Mouse (Mus musculus): Measurements from ENCODE around the gene Polr3gl. TPM values are rescaled to one million over a fixed set of nuclear protein-coding genes. Genes with fewer than 3 reads are reported as not detected.

Gene Polr3gl
- polyA plus RNA-seq, 1 experiment from 2014 or later, result 12.1 TPM

GRCm38 (mm10) chr3:96534300-96534699 lies 59.7 kb downstream of the Polr3gl start:
- H3K36me3 ChIP-seq (ENCODE audit: control insufficient read depth, insufficient read depth, low read length), result no peaks in the 10 kb centered on the region
- no peaks in the 10 kb centered on the region for H3K9me3 ChIP-seq (ENCODE audit: control insufficient read depth, low read length)
- 71% methylated on average over 2 of the region's 2 CpGs for WGBS
- H3K4me1 ChIP-seq (ENCODE audit: control insufficient read depth, insufficient read depth, low read length), result no peaks in the 10 kb centered on the region
- H3K27me3 ChIP-seq (ENCODE audit: control insufficient read depth, insufficient read depth, low read length), result no peaks in the 10 kb centered on the region
- H3K4me2 ChIP-seq, result no peak overlapping the region
- ATAC-seq (ENCODE audit: low FRiP score), result no peak
- no peak overlapping the region for H3K9ac ChIP-seq (ENCODE audit: low read length)
- no peak overlapping the region for H3K4me3 ChIP-seq (ENCODE audit: low read depth, low read length)
- no peak for DNase-seq (ENCODE audit: low spot score, missing footprints)
- H3K27ac ChIP-seq (ENCODE audit: low read depth, low read length), result no peak overlapping the region

- peaks cover 6% of the 10 kb centered on the region; the same call in 1 of the 2 replicates for H3K4me1 ChIP-seq (ENCODE audit: control insufficient read depth, insufficient read depth, low read length)
- no peak for DNase-seq (ENCODE audit: low spot score, missing footprints)
- peaks cover 12% of the 10 kb centered on the region for H3K27me3 ChIP-seq (ENCODE audit: control insufficient read depth, insufficient read depth, low read length)
- H3K9ac ChIP-seq (ENCODE audit: low read length), result no peak overlapping the region
- H3K36me3 ChIP-seq (ENCODE audit: control insufficient read depth, insufficient read depth, low read length), result no peaks in the 10 kb centered on the region
- 71% methylated on average over 7 of the region's 7 CpGs for WGBS
- H3K9me3 ChIP-seq (ENCODE audit: control insufficient read depth, low read length), result no peaks in the 10 kb centered on the region
- no peak overlapping the region for H3K4me2 ChIP-seq
- no peak overlapping the region for H3K27ac ChIP-seq (ENCODE audit: low read depth, low read length)
- no peak overlapping the region for H3K4me3 ChIP-seq (ENCODE audit: low read depth, low read length)
- ATAC-seq (ENCODE audit: low FRiP score), result no peak
Observed at GRCm38 (mm10) chr3:96532050-96532449, 61.9 kb downstream of the Polr3gl start.

GRCm38 (mm10) chr3:96528506-96528905 lies 65.5 kb downstream of the Polr3gl start:
- H3K27ac ChIP-seq (ENCODE audit: low read depth, low read length), result no peak overlapping the region

More at GRCm38 (mm10) chr3:96528506-96528905, 65.5 kb downstream of the Polr3gl start:
- Histone ChIP-seq H3K9me3 (ENCODE audit: control insufficient read depth, low read length) (no peaks in the 10 kb centered on the region), H3K4me2 (no peak overlapping the region), H3K4me1 (ENCODE audit: control insufficient read depth, insufficient read depth, low read length) (peaks cover 6% of the 10 kb centered on the region; the same call in 1 of the 2 replicates), H3K36me3 (ENCODE audit: control insufficient read depth, insufficient read depth, low read length) (no peaks in the 10 kb centered on the region), H3K4me3 (ENCODE audit: low read depth, low read length) (no peak overlapping the region), H3K9ac (ENCODE audit: low read length) (0 out of 2 replicates have a peak overlapping the region, but pooled peaks have one; percentile 5), H3K27me3 (ENCODE audit: control insufficient read depth, insufficient read depth, low read length) (peaks cover 19% of the 10 kb centered on the region)
- ATAC-seq (ENCODE audit: low FRiP score), result no peak
- 41% methylated on average over 9 of the region's 9 CpGs for WGBS
- DNase-seq (ENCODE audit: low spot score, missing footprints), result no peak

Other genes starting within 250 kb of the Polr3gl start
- gene BC107364, start 141.9 kb downstream of the Polr3gl start, polyA plus RNA-seq (2014; fragmentation: Nextera tagmentation; extraction: Ambion mirVana), result not detected in 2 replicates
- gene Hfe2, start 69.0 kb downstream of the Polr3gl start, polyA plus RNA-seq (2014; fragmentation: Nextera tagmentation; extraction: Ambion mirVana), result 1.3 and 1.7 TPM in 2 replicates
- gene Txnip, start 36.2 kb downstream of the Polr3gl start, polyA plus RNA-seq (2014; fragmentation: Nextera tagmentation; extraction: Ambion mirVana), result 54.0 and 55.9 TPM in 2 replicates
- 0.36 and 0.43 TPM in 2 replicates for gene Gm16253, start 17.2 kb downstream of the Polr3gl start, polyA plus RNA-seq (2014; fragmentation: Nextera tagmentation; extraction: Ambion mirVana)
- gene Ankrd34a, start 2.5 kb upstream of the Polr3gl start, polyA plus RNA-seq (2014; fragmentation: Nextera tagmentation; extraction: Ambion mirVana), result 1.5 and 2.0 TPM in 2 replicates
- 6.4 TPM in 2 replicates for gene Lix1l, start 7.0 kb upstream of the Polr3gl start, polyA plus RNA-seq (2014; fragmentation: Nextera tagmentation; extraction: Ambion mirVana)
- gene Rbm8a, start 35.8 kb upstream of the Polr3gl start, polyA plus RNA-seq (2014; fragmentation: Nextera tagmentation; extraction: Ambion mirVana), result 181 and 193 TPM in 2 replicates
- 43.9 and 46.7 TPM in 2 replicates for gene Pex11b, start 41.2 kb upstream of the Polr3gl start, polyA plus RNA-seq (2014; fragmentation: Nextera tagmentation; extraction: Ambion mirVana)
- gene Gm42957, start 41.3 kb upstream of the Polr3gl start, polyA plus RNA-seq (2014; fragmentation: Nextera tagmentation; extraction: Ambion mirVana), result 0.04 TPM in 2 replicates
- gene Itga10, start 51.4 kb upstream of the Polr3gl start, polyA plus RNA-seq (2014; fragmentation: Nextera tagmentation; extraction: Ambion mirVana), result 0.33 and 0.52 TPM in 2 replicates
- gene Ankrd35, start 76.0 kb upstream of the Polr3gl start, polyA plus RNA-seq (2014; fragmentation: Nextera tagmentation; extraction: Ambion mirVana), result 0.10 and 0.19 TPM in 2 replicates
- 26.8 and 29.2 TPM in 2 replicates for gene Pias3, start 102.2 kb upstream of the Polr3gl start, polyA plus RNA-seq (2014; fragmentation: Nextera tagmentation; extraction: Ambion mirVana)
- gene Nudt17, start 114.4 kb upstream of the Polr3gl start, polyA plus RNA-seq (2014; fragmentation: Nextera tagmentation; extraction: Ambion mirVana), result 14.4 and 16.3 TPM in 2 replicates
- gene Polr3c, start 133.4 kb upstream of the Polr3gl start, polyA plus RNA-seq (2014; fragmentation: Nextera tagmentation; extraction: Ambion mirVana), result 35.7 and 41.6 TPM in 2 replicates
- gene Rnf115, start 133.5 kb upstream of the Polr3gl start, polyA plus RNA-seq (2014; fragmentation: Nextera tagmentation; extraction: Ambion mirVana), result 90.3 and 98.8 TPM in 2 replicates
- gene Pdzk1, start 235.1 kb upstream of the Polr3gl start, polyA plus RNA-seq (2014; fragmentation: Nextera tagmentation; extraction: Ambion mirVana), result 0.38 and 0.50 TPM in 2 replicates
- 0.12 TPM in 1 of 2 replicates, not detected in the other for gene Cd160, start 235.2 kb upstream of the Polr3gl start, polyA plus RNA-seq (2014; fragmentation: Nextera tagmentation; extraction: Ambion mirVana)

Data from midbrain, embryonic 11.5 days (tissue).